Mouse (Mus musculus) liver, embryonic 15.5 days (tissue): ENCODE measurements around the gene Fam78b. TPM values are rescaled to one million over a fixed set of nuclear protein-coding genes. Genes with fewer than 3 reads are reported as not detected.

Source experiments
- ATAC-seq: fragments of 200-750 bp; cut with Nextera tagmentation; 2 replicates; pipeline ENCODE4 v1.8.0; 2017; ENCODE audit warnings: moderate number of reproducible peaks, mild to moderate bottlenecking, moderate library complexity; ENCODE audit not compliant: insufficient read depth
- H3K27ac ChIP-seq: fragments of 300-500 bp; sonication (generic); replicated peaks from 2 replicates; pipeline ENCODE4 v1.5.1; 2015; ENCODE audit warnings: mild to moderate bottlenecking, inconsistent platforms
- H3K27me3 ChIP-seq: fragments of 300-500 bp; sonication (generic); 2 replicates; pipeline ENCODE4 v1.6.1; 2015; ENCODE audit warnings: mild to moderate bottlenecking, inconsistent platforms
- H3K36me3 ChIP-seq: fragments of 300-500 bp; sonication (generic); replicated peaks from 2 replicates; pipeline ENCODE4 v1.6.1; 2015; ENCODE audit warnings: moderate library complexity, mild to moderate bottlenecking, inconsistent platforms
- H3K4me1 ChIP-seq: fragments of 300-500 bp; sonication (generic); replicated peaks from 2 replicates; pipeline ENCODE4 v1.6.1; 2015; ENCODE audit warnings: inconsistent platforms
- H3K4me2 ChIP-seq: fragments of 300-500 bp; sonication (generic); 2 replicates; pipeline ENCODE4 v1.6.1; 2015; ENCODE audit warnings: moderate library complexity, mild to moderate bottlenecking, inconsistent platforms
- H3K4me3 ChIP-seq: fragments of 300-500 bp; sonication (generic); replicated peaks from 2 replicates; pipeline ENCODE4 v1.5.1; 2015; ENCODE audit warnings: mild to moderate bottlenecking, inconsistent platforms
- H3K9ac ChIP-seq: fragments of 300-500 bp; sonication (generic); 2 replicates; pipeline ENCODE4 v1.6.1; 2015; ENCODE audit warnings: moderate library complexity, mild to moderate bottlenecking, inconsistent platforms
- H3K9me3 ChIP-seq: fragments of 300-500 bp; sonication (generic); replicated peaks from 2 replicates; pipeline ENCODE4 v1.6.1; 2016; ENCODE audit warnings: inconsistent platforms
- WGBS: fragments of 180-500 bp; shearing (Covaris S2); methylation state at CpG from one replicate; pipeline ENCODE4 v1.1.7; 2015; ENCODE audit warnings: mixed read lengths; ENCODE audit not compliant: insufficient replicate concordance; 5-methylcytosine and 5-hydroxymethylcytosine counted together
- polyA plus RNA-seq: library from polyadenylated mRNA; unstranded; fragments of >200 nt; fragmentation: Nextera tagmentation; extraction: Ambion mirVana; gene quantifications from 2 replicates; pipeline ENCODE4 v1.2.1, GENCODE M21; 2015

Gene Fam78b
- polyA plus RNA-seq, 1 experiment from 2014 or later, result 0.08 TPM

DNA sequence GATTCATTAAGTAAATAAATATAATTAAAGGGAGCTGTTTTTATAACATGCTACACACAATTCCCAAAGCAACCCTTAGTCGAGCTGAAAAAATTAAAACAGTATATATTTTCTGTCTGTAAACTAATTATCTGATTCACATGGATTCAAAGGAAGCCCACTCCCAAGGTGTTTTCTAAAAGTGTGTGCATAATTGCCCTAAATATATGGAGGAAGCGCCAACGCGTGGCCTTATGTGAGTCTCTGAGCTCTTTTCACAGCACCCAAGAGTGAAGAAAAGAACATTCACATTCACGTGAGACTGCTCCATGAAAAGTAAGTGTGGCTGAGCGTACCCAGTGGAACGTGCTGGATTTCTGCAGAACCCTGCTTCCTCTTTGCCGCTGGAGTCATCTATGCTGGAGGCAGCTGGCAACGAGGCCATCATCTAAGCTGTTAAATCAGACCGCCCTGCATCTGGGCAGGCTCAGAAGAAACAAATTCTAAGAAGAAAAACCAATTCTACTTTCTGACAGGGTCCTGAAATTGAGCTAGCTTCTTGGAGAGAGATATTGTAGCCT, 93.5 kb downstream of the Fam78b start:
- ATAC-seq, result no peak
- no peak overlapping the region for H3K4me3 ChIP-seq
- no peak overlapping the region for H3K9ac ChIP-seq
- no peaks in the 10 kb centered on the region for H3K27me3 ChIP-seq
- H3K9me3 ChIP-seq, result no peaks in the 10 kb centered on the region
- 66% methylated on average over 10 of the region's 10 CpGs for WGBS
- no peak overlapping the region for H3K27ac ChIP-seq
- no peaks in the 10 kb centered on the region for H3K4me1 ChIP-seq
- H3K4me2 ChIP-seq, result no peak overlapping the region
- H3K36me3 ChIP-seq, result no peaks in the 10 kb centered on the region

DNA sequence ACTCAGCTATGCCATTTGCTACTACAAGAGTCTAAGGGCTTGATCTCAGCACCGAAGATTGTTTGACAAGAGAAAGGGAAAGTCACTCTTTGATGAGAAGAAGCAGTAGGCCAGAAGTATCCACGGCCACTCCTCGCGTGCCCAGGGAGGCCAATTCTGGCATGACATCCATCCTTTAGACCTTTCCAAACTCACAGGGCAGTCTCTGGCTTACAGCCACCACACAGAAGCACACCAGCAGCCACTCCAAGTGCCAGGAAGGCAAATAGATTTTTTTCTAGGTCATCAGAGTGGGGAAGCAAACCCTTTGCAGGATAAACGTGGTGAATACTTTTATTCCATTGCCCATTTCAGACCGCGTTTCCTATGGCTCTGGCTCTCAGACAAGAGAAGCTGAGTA, 97.5 kb downstream of the Fam78b start:
- ATAC-seq, result no peak
- Histone ChIP-seq H3K4me2 (no peak overlapping the region), H3K9ac (no peak overlapping the region), H3K9me3 (no peaks in the 10 kb centered on the region), H3K4me3 (no peak overlapping the region), H3K4me1 (no peaks in the 10 kb centered on the region), H3K36me3 (no peaks in the 10 kb centered on the region), H3K27me3 (no peaks in the 10 kb centered on the region), H3K27ac (no peak overlapping the region)
- 72% methylated on average over 7 of the region's 7 CpGs for WGBS

DNA sequence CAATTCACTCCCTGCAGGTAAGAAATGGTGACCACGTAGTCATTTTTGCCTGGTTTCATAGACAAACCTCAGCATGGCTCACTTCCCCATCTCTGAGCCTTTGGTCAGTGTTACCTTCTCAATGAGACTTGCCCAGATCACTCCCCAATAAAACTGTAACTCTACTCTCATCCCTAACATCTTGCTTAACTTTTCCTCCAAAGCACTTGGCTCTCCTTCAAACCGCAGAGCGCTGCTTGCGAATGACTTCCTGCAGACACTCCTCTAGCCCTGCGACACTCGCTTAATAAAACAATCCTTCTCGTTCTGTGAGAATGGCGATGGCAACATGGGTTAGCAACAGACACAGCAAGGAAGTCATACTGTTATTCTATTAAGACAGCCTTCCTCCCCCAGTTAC, 100.8 kb downstream of the Fam78b start:
- Histone ChIP-seq H3K4me3 (no peak overlapping the region), H3K9me3 (no peaks in the 10 kb centered on the region), H3K27ac (no peak overlapping the region), H3K36me3 (no peaks in the 10 kb centered on the region), H3K4me1 (no peaks in the 10 kb centered on the region), H3K27me3 (no peaks in the 10 kb centered on the region), H3K4me2 (no peak overlapping the region), H3K9ac (no peak overlapping the region)
- 62% methylated on average over 8 of the region's 8 CpGs for whole genome bisulfite sequencing
- no peak for ATAC-seq

DNA sequence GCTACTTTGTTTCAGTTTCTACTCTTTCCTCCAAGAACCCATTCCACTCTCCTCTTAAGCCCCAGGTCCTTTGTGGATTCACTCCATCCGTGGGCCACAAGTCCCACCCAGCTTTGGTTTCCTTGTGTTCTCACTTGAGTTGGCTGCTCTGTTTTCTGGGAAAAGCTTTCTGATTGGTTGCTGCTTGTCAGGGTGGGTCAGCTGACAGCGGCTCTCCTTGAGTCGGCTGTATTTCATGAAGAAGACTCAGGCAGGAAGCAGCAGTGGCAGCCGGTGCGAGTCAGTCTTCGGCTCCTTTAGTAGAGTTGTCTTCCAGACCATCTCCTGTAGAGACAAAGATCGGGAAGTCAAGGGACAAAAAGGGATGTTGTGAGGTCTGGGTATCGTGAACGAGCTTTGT, 101.3 kb downstream of the Fam78b start:
- no peaks in the 10 kb centered on the region for H3K4me1 ChIP-seq
- no peak for ATAC-seq
- H3K4me3 ChIP-seq, result no peak overlapping the region
- H3K27me3 ChIP-seq, result no peaks in the 10 kb centered on the region
- 55% methylated on average over 9 of the region's 9 CpGs for WGBS
- H3K9me3 ChIP-seq, result no peaks in the 10 kb centered on the region
- H3K4me2 ChIP-seq, result no peak overlapping the region
- H3K36me3 ChIP-seq, result no peaks in the 10 kb centered on the region
- H3K9ac ChIP-seq, result no peak overlapping the region
- no peak overlapping the region for H3K27ac ChIP-seq

DNA sequence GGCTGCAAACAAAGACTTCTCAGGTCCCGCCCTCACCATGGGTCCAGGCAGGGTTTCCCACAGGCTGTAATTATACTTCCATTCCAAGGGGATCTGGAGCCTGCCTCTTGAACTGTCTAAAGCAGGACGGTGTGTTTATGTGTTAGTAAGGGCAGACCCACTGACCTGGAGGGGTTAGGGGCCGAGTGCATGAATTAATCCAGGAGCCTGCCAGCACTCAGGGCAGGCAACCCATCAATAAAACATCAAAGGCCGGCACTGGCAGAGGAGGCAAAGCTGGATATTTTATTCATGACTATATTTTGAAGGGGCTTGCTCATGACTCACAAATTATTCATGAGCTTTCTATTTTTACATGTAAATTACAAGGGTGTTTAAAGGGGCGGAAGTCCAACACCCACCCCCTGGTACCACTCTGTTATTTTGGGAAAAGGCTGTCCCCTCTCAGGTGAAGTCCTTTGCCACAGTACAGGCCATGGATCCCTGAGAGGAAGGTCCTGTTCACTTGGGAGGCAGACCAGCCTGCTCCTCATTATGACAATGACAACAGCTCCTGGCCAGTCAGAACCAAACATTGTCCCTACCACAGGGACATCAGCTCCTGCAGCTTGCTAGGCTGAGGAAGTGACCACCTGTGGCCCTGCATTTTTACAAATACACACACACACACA, 103.9 kb downstream of the Fam78b start:
- Histone ChIP-seq H3K36me3 (no peaks in the 10 kb centered on the region), H3K9me3 (no peaks in the 10 kb centered on the region), H3K27me3 (no peaks in the 10 kb centered on the region), H3K27ac (no peak overlapping the region), H3K9ac (no peak overlapping the region), H3K4me3 (no peak overlapping the region), H3K4me2 (no peak overlapping the region), H3K4me1 (no peaks in the 10 kb centered on the region)
- WGBS, result 40% methylated on average over 5 of the region's 5 CpGs
- no peak for ATAC-seq

DNA sequence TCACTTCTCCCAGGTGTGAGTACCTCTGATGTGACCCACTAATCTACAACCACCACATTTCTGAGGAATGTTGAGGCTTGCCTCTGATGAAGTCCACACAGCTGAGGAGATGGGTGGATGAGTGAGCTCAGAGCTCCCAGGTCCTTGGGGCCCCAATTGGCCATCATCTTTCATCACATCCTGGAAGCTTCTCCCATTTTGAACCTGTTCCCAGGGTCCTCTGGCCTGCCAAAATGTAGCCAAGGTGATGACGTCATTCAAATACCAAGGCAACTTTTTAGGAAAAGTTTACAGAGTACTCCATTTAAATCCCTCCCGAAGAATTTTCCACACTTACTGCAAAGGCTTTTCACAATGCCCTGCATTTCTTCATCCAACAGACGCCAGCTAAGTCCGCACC, 104.7 kb downstream of the Fam78b start:
- H3K27me3 ChIP-seq, result no peaks in the 10 kb centered on the region
- no peak overlapping the region for H3K4me3 ChIP-seq
- H3K4me2 ChIP-seq, result no peak overlapping the region
- 62% methylated on average over 4 of the region's 4 CpGs for WGBS
- H3K4me1 ChIP-seq, result no peaks in the 10 kb centered on the region
- ATAC-seq, result no peak
- H3K27ac ChIP-seq, result no peak overlapping the region
- H3K9me3 ChIP-seq, result no peaks in the 10 kb centered on the region
- H3K36me3 ChIP-seq, result no peaks in the 10 kb centered on the region
- H3K9ac ChIP-seq, result no peak overlapping the region

DNA sequence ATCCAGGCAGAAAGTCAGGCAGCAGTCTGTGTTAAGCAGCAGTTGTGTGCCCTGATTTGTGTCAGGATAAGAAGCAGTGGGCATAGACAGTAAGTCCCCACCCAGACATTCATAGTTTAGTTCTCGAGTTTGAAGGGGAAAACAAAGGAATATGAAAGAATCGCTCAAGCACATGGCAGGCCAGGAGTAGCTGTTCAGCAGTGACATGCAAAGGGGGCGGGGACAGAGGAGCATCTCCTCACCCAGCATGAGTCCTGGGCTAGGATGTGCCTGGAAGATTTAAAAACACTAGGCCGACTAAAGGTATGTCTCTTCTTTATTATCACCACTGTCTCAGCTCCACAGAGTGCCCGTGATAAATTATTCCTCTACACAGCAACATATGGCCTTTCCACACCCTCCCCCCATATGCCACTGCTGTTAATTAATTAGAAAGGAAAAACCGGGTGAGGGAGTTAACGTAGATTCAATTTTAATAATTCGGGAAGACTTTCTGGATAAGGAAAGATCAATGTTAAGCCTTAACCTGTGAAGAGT, 107.8 kb downstream of the Fam78b start:
- no peaks in the 10 kb centered on the region for H3K4me1 ChIP-seq
- 62% methylated on average over 8 of the region's 8 CpGs for WGBS

DNA sequence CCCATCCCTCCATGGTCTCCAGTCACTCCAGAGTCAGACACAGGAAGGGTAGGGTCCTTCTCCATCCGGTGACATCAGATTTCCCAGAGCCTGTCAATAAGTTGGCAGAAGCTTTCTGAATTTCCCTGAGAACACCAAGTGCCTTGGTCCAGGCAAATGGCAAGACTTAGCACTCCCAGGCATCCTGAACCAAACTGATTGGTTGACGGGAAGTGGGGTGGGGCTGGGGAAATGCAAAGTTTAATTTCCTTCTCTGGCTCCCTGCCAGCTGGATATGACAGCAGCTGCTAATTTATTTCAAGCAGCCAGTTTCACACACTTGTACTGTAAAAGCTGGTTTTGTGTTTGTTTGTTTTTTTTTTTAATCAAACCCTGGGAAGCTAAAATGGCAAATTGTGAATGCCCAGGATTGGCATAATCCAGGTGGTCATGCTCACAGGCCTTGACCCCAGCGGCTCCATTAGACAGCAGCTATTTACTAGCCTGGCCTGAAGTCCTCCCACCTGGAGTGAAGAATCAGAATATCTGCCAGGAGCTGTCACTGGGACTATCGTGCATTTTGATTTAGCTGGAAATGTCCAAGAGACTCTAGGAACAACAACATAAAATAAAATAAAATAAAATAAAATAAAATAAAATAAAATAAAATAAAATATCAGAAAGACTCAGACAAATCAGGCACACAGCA, 113.3 kb downstream of the Fam78b start:
- no peaks in the 10 kb centered on the region for H3K36me3 ChIP-seq
- no peak overlapping the region for H3K4me3 ChIP-seq
- no peak overlapping the region for H3K27ac ChIP-seq
- no peak overlapping the region for H3K9ac ChIP-seq
- no peaks in the 10 kb centered on the region for H3K4me1 ChIP-seq
- no peaks in the 10 kb centered on the region for H3K9me3 ChIP-seq
- H3K4me2 ChIP-seq, result no peak overlapping the region
- no peak for ATAC-seq
- WGBS, result 53% methylated on average over 4 of the region's 4 CpGs
- no peaks in the 10 kb centered on the region for H3K27me3 ChIP-seq

More for the DNA sequence above, 107.8 kb downstream of the Fam78b start:
- Histone ChIP-seq H3K4me2 (no peak overlapping the region), H3K36me3 (no peaks in the 10 kb centered on the region), H3K4me3 (no peak overlapping the region), H3K9ac (no peak overlapping the region), H3K27ac (no peak overlapping the region), H3K9me3 (no peaks in the 10 kb centered on the region), H3K27me3 (no peaks in the 10 kb centered on the region)
- no peak for ATAC-seq

DNA sequence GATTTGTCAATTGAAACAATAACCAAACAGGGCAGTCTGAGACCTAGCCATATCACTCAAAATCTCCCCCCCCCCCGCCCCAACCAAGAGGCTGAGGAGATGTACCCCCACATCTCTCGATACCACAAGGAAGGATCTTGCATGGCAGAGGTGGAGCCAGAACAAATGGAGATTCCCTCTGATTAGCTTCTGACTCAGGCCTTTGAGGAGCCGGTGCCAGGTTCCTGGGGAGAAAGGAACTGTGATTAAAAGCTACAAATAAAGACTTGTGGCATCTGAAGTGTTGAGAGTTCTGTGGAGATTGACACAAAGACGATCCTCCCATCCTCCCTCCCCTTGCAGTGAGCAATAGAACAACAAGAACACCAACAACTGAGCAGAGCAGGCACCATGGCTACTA, 113.9 kb downstream of the Fam78b start:
- H3K4me2 ChIP-seq, result no peak overlapping the region
- H3K4me1 ChIP-seq, result no peaks in the 10 kb centered on the region
- H3K9me3 ChIP-seq, result no peaks in the 10 kb centered on the region
- no peak overlapping the region for H3K27ac ChIP-seq
- no peak overlapping the region for H3K4me3 ChIP-seq
- 19% methylated on average over 4 of the region's 4 CpGs for WGBS
- no peaks in the 10 kb centered on the region for H3K36me3 ChIP-seq
- no peak for ATAC-seq
- H3K27me3 ChIP-seq, result no peaks in the 10 kb centered on the region
- H3K9ac ChIP-seq, result no peak overlapping the region

DNA sequence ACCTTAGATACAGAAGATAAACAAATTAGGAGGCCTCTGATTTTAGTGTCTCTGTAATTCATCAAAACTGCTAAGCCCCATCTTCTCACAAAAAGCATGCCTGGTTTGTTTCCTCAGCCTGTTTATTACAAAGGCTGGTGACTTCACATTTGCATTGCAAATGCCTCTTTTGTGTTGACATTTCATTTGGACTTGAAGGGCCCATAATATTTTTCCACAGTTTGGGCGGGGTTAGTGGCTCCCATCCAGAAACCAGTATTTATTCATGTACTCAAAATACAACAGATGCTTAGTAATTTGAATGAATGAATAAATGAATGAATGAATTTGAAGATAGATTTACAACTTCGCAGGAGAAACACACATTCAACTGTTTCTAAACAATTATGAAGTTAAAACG, 115.5 kb downstream of the Fam78b start:
- WGBS, result 54% methylated on average over 3 of the region's 3 CpGs
- Histone ChIP-seq H3K27me3 (no peaks in the 10 kb centered on the region), H3K27ac (no peak overlapping the region), H3K9ac (no peak overlapping the region), H3K4me3 (no peak overlapping the region), H3K9me3 (no peaks in the 10 kb centered on the region), H3K4me2 (no peak overlapping the region), H3K4me1 (no peaks in the 10 kb centered on the region), H3K36me3 (no peaks in the 10 kb centered on the region)
- ATAC-seq, result no peak

DNA sequence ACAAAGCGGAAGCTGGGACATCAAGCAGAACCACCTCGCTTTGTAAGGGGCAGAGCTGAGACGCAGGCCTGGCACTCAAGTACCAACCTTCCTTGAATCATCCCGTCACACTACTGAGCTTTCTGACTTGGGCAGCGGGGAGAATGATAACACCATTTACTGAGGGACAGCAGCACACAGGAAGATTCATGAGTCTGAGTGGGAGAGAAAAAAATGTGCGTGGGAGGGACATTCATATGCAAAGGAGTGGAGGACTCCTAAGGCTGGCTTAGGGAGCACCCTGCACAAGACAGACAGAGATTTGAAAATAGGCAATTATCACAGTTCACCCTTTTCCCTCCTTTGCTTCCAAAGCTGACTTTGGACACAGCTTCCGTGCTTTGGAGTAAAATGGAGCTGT, 117.8 kb downstream of the Fam78b start:
- H3K9me3 ChIP-seq, result no peaks in the 10 kb centered on the region
- H3K27ac ChIP-seq, result no peak overlapping the region
- no peaks in the 10 kb centered on the region for H3K36me3 ChIP-seq
- no peaks in the 10 kb centered on the region for H3K27me3 ChIP-seq
- no peak for ATAC-seq
- H3K4me3 ChIP-seq, result no peak overlapping the region
- H3K4me2 ChIP-seq, result no peak overlapping the region
- no peak overlapping the region for H3K9ac ChIP-seq
- H3K4me1 ChIP-seq, result no peaks in the 10 kb centered on the region
- WGBS, result 57% methylated on average over 7 of the region's 7 CpGs
